Mouse (Mus musculus) liver, adult 2 months (tissue): ENCODE measurements around the gene Pdlim7. TPM values are rescaled to one million over a fixed set of nuclear protein-coding genes. Genes with fewer than 3 reads are reported as not detected.

Source experiments
- DNase-seq: peaks from one replicate; pipeline ENCODE4 v3.0.0-alpha.2; 2011; ENCODE audit warnings: low read depth, low spot score; ENCODE audit errors: extremely low read depth
- H3K27ac ChIP-seq: fragments of 200-500 bp; replicated peaks from 2 replicates; pipeline ENCODE4 v1.5.1; 2012; ENCODE audit warnings: low read depth, mild to moderate bottlenecking, control low read depth, inconsistent platforms, low read length; ENCODE audit not compliant: insufficient read depth
- H3K27me3 ChIP-seq: fragments of 200-500 bp; 2 replicates; pipeline ENCODE4 v1.6.1; 2012; ENCODE audit warnings: mild to moderate bottlenecking, moderate library complexity, low read length, inconsistent platforms; ENCODE audit not compliant: control insufficient read depth, insufficient read depth
- H3K36me3 ChIP-seq: fragments of 200-500 bp; 2 replicates; pipeline ENCODE4 v1.6.1; 2012; ENCODE audit warnings: low read length, inconsistent platforms; ENCODE audit not compliant: control insufficient read depth, insufficient read depth
- H3K4me1 ChIP-seq: fragments of 200-500 bp; 2 replicates; pipeline ENCODE4 v1.6.1; 2011; ENCODE audit warnings: low read length; ENCODE audit not compliant: control insufficient read depth, insufficient read depth
- H3K4me3 ChIP-seq: fragments of 200-500 bp; 2 replicates; pipeline ENCODE4 v1.5.1; 2011; ENCODE audit warnings: low read depth, mild to moderate bottlenecking, control low read depth, low read length, moderate library complexity; ENCODE audit not compliant: insufficient read depth
- H3K79me2 ChIP-seq: fragments of 200-500 bp; 2 replicates; pipeline ENCODE4 v1.6.1; 2012; ENCODE audit warnings: inconsistent platforms, mild to moderate bottlenecking, low read length, moderate library complexity; ENCODE audit not compliant: control insufficient read depth, insufficient read depth
- H3K9ac ChIP-seq: fragments of 200-500 bp; 2 replicates; pipeline ENCODE4 v1.6.1; 2012; ENCODE audit warnings: low read depth, mild to moderate bottlenecking, control low read depth, inconsistent platforms, low read length
- CTCF ChIP-seq: fragments of 200-500 bp; IDR thresholded peaks from 2 replicates; pipeline ENCODE4 v1.5.1; 2011; ENCODE audit warnings: low read depth, low read length, control low read depth
- POLR2A ChIP-seq: fragments of 200-500 bp; IDR thresholded peaks from 2 replicates; pipeline ENCODE4 v1.6.1; 2011; ENCODE audit warnings: low read length, control low read depth; ENCODE audit not compliant: insufficient read depth; ENCODE audit errors: extremely low read depth
- WGBS: fragments of 180-500 bp; shearing (Covaris S2); methylation state at CpG from one replicate; pipeline ENCODE4 v1.1.7; 2018; 5-methylcytosine and 5-hydroxymethylcytosine counted together
- polyA plus RNA-seq: library from polyadenylated mRNA; depleted of rRNA; stranded (reverse); fragments of >200 nt; gene quantifications from 2 replicates; pipeline ENCODE4 v1.2.3, GENCODE M21; 2012
- total RNA-seq: library from RNA; depleted of rRNA; stranded (reverse); fragments of >200 nt; gene quantifications from 2 replicates; pipeline ENCODE4 v1.2.3, GENCODE M21; 2014

The Pdlim7 gene
- total and polyA plus RNA-seq, 2 experiments, result 6.4 to 10.2 TPM

DNA sequence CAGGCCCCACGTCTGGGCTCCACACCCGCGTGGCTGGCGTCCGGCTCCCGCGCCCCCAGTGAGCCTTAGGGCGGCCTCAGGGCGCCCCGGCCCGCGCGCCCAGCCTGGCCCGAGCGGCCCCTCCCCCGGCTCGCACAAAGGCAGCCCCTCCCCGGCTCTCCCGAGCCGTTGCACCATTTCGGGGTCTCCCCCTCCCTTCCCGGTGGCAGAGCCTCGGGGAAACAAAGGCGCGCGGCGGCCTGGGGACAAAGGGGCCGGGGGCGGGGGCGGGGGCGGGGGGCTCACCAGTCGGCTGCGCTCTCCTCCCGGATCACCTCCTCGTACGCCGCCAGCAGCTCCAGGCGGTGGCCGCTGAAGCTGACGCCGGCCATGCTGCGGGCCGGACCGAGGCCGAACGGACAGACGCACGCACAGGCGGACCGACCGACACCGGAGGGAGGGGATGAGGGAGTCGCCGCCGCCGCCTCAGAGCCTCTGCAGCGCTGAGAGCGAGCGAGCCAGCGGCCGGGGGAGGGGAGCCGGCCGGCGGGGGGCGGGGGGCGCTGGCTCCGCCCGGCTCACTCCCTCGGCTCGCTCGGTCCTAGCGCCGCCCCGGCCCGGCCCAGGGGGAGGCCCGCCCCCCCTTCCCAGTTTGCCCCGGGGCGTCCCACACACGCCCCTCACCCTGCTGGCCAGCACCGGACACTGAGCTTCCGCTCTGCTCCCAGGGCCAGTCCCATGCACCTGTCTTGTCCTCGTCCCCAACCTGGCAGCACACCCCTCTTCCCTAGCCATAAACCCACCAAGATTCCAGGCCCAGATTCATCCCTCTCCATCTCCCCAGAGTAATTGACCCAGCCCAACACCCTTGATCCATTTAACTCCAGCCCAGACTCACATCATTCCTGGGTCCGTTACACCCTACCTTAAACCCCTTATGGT is 25.6 kb downstream of the Pdlim7 start, which contains the start of gene Dbn1:
Dbn1 (minus strand) TSS at position 534 of the 921 bp plus-strand sequence.
- no peaks in the 10 kb centered on the region for H3K79me2 ChIP-seq
- DNase-seq, result no peak
- peak within 1 kb of the TSS; percentile 69 for H3K4me3 ChIP-seq
- no peaks in the 10 kb centered on the region for H3K36me3 ChIP-seq
- no peak within 1 kb of the TSS for H3K27ac ChIP-seq
- TF ChIP-seq CTCF (no peak), POLR2A (no peak)
- peaks cover 4% of the 10 kb centered on the region; the same call in 1 of the 2 replicates for H3K27me3 ChIP-seq
- WGBS, result 5% methylated on average over 64 of the region's 83 CpGs
- peak within 1 kb of the TSS; percentile 75 for H3K9ac ChIP-seq
- no peaks in the 10 kb centered on the region; the same call in 1 of the 2 replicates for H3K4me1 ChIP-seq

DNA sequence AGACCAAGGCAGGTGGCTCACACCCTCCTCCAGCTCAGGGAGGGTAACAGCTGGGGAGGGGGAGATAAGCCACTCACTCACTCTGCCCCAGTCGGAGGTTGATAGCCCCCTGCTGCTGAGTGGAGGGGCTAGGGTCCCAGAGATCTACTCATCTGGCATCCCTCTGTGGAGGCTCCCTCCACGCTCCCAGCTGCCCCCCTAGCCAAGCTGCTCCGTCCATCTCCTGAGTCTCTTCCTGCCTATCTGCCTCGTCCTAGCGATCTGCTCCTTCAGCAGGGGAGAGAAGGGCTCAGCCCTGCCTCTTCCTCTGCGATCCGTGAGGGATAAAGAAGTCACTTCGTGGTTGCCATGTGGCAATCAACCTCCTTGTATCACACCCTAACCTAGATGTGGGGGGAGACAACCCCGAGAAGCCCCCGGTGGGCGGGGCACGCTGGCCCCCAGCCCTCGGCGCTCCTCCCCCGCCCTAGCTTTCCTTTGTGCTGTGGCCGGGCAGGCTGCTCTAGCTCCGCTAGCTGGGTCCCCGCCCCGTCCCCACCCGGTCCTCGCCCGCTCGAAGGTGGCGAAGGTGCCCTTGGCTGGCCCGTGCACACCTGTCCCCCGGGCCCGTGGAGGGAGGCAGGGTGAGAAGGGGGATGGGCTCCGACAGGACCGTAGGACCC is 26.4 kb downstream of the Pdlim7 start:
- peak overlapping the region; percentile 68 for H3K9ac ChIP-seq
- WGBS, result 6% methylated on average over 29 of the region's 29 CpGs
- TF ChIP-seq CTCF, result no peak
- no peak for TF ChIP-seq POLR2A
- no peaks in the 10 kb centered on the region for H3K36me3 ChIP-seq
- H3K27me3 ChIP-seq, result peaks cover 4% of the 10 kb centered on the region; the same call in 1 of the 2 replicates
- H3K79me2 ChIP-seq, result no peaks in the 10 kb centered on the region
- no peaks in the 10 kb centered on the region; the same call in 1 of the 2 replicates for H3K4me1 ChIP-seq
- no peak overlapping the region for H3K27ac ChIP-seq
- DNase-seq, result no peak
- H3K4me3 ChIP-seq, result peak overlapping the region; percentile 69

DNA sequence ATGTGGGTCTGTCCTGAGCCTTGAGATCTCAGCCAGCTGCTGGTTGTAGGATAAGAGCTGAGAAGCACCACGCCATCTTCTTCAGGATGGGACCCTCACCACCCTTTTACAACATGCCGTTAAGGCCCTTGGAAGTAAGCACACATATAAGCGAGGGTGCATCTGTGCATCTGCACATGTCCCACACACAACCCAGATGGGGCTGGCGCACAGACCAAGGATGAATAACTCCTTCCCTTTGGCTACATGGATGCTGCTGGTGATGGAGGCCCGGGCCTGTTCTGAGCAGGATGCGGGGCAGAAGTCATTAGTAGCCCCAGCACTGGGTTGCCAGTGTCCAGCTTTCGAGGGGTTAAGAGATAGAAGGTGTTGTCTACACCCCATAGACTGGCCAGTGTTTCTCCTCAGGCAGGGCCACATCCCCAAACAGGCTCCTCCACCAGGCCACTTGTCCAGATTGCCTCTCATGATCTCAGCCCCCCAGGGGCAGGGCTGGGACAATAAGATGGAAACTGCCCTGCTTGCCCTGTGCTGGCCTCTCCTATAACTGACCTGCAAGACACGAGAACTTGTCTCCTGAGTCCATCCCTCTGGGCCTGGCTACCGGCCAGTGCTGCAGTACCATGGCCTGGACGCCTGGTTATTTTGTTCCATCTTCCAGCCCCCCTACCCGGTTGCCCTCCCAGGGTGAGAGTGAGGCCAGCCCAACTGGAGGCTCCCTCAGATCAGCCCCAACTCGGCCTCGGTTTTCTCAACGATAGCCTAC is 27.3 kb downstream of the Pdlim7 start:
- WGBS, result 64% methylated on average over 14 of the region's 14 CpGs
- no peak overlapping the region for H3K27ac ChIP-seq
- H3K27me3 ChIP-seq, result peaks cover 4% of the 10 kb centered on the region; the same call in 1 of the 2 replicates
- DNase-seq, result no peak
- no peaks in the 10 kb centered on the region for H3K36me3 ChIP-seq
- no peak overlapping the region for H3K4me3 ChIP-seq
- no peaks in the 10 kb centered on the region; the same call in 1 of the 2 replicates for H3K4me1 ChIP-seq
- H3K9ac ChIP-seq, result no peak overlapping the region
- H3K79me2 ChIP-seq, result no peaks in the 10 kb centered on the region
- no peak for TF ChIP-seq CTCF

DNA sequence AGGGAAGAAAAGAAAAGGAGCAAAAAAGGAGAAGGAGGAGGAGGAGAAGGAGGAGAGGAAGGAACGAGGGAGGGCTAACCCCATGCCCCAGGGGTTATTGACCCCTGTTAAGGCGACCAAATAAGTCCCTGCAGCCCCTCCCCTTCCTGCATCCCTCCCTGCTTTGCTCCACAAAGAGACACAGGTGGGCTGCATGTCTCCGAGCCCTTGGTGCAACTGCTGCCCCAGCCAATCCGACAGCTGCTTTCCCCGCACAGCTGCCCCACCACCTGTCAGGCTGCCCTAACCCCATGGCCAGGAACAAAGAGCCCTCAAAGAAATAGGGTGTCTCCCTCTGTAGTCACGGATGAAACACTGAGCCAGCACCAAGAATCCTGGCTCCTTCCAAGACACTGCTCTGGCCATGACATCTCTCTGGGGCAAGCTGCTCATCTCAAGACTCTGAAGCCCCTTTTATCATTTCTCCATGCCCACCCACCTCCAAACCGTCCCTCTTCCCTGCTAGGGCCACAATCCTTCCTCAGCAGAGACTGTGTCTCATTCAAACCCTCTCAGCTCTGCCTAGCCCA is 28.9 kb downstream of the Pdlim7 start:
- WGBS, result 61% methylated on average over 7 of the region's 7 CpGs
- H3K27me3 ChIP-seq, result peaks cover 4% of the 10 kb centered on the region; the same call in 1 of the 2 replicates

DNA sequence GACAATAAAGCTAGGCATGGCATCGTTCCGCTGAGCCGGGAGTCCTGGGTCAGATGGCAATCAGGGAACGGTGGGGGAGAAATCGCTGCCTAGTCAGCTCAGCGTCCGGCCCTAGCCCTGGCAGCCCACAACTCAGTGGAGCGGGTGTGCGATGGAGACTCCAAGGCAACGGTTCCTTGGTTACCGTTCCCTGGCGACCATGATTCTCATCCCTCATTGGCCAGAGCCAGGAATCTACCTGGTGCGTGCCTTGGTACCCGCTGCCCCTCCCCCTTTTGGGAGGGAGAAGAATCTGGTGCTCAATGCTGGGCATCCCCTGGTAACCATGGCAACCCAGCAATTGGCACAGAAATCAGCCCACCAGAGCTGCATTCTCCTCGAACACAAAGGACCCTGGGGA is 29.9 kb downstream of the Pdlim7 start:
- TF ChIP-seq CTCF (no peak), POLR2A (no peak)
- no peak overlapping the region for H3K27ac ChIP-seq
- H3K27me3 ChIP-seq, result peaks cover 4% of the 10 kb centered on the region; the same call in 1 of the 2 replicates
- no peak overlapping the region for H3K9ac ChIP-seq
- H3K36me3 ChIP-seq, result no peaks in the 10 kb centered on the region
- H3K4me1 ChIP-seq, result no peaks in the 10 kb centered on the region; the same call in 1 of the 2 replicates
- DNase-seq, result no peak
- WGBS, result 70% methylated on average over 15 of the region's 15 CpGs
- no peaks in the 10 kb centered on the region for H3K79me2 ChIP-seq
- no peak overlapping the region for H3K4me3 ChIP-seq

More for the DNA sequence above, 28.9 kb downstream of the Pdlim7 start:
- TF ChIP-seq CTCF (no peak), POLR2A (no peak)
- H3K9ac ChIP-seq, result no peak overlapping the region
- H3K79me2 ChIP-seq, result no peaks in the 10 kb centered on the region
- no peak overlapping the region for H3K4me3 ChIP-seq
- no peaks in the 10 kb centered on the region for H3K36me3 ChIP-seq
- DNase-seq, result no peak
- H3K4me1 ChIP-seq, result no peaks in the 10 kb centered on the region; the same call in 1 of the 2 replicates
- no peak overlapping the region for H3K27ac ChIP-seq
